Mouse (Mus musculus): ENCODE results near the gene Cers2. TPM values are rescaled to one million over a fixed set of nuclear protein-coding genes. Genes with fewer than 3 reads are reported as not detected.

Gene Cers2
- polyA plus RNA-seq, 1 experiment from 2014 or later = 116 TPM

Other genes starting within 250 kb of the Cers2 start
- gene Pip5k1a, start 207.9 kb upstream of the Cers2 start, polyA plus RNA-seq (2016; fragmentation: Nextera tagmentation; extraction: Ambion mirVana) = 19.0 and 20.1 TPM in 2 replicates
- 274 and 303 TPM in 2 replicates for gene Vps72, start 203.8 kb upstream of the Cers2 start, polyA plus RNA-seq (2016; fragmentation: Nextera tagmentation; extraction: Ambion mirVana)
- 0.95 and 1.3 TPM in 2 replicates for gene Tmod4, start 190.3 kb upstream of the Cers2 start, polyA plus RNA-seq (2016; fragmentation: Nextera tagmentation; extraction: Ambion mirVana)
- 79.2 and 94.1 TPM in 2 replicates for gene Scnm1, start 180.8 kb upstream of the Cers2 start, polyA plus RNA-seq (2016; fragmentation: Nextera tagmentation; extraction: Ambion mirVana)
- gene Lysmd1, start 180.7 kb upstream of the Cers2 start, polyA plus RNA-seq (2016; fragmentation: Nextera tagmentation; extraction: Ambion mirVana) = 13.4 and 17.2 TPM in 2 replicates
- gene Tnfaip8l2, start 172.4 kb upstream of the Cers2 start, polyA plus RNA-seq (2016; fragmentation: Nextera tagmentation; extraction: Ambion mirVana) = 2.1 and 2.9 TPM in 2 replicates
- 9.9 and 24.3 TPM in 2 replicates for gene Sema6c, start 154.3 kb upstream of the Cers2 start, polyA plus RNA-seq (2016; fragmentation: Nextera tagmentation; extraction: Ambion mirVana)
- 7.9 and 12.2 TPM in 2 replicates for gene Gabpb2, start 96.9 kb upstream of the Cers2 start, polyA plus RNA-seq (2016; fragmentation: Nextera tagmentation; extraction: Ambion mirVana)
- gene Cdc42se1, start 86.1 kb upstream of the Cers2 start, polyA plus RNA-seq (2016; fragmentation: Nextera tagmentation; extraction: Ambion mirVana) = 99.6 and 111 TPM in 2 replicates
- gene Mllt11, start 82.6 kb upstream of the Cers2 start, polyA plus RNA-seq (2016; fragmentation: Nextera tagmentation; extraction: Ambion mirVana) = 45.8 and 95.9 TPM in 2 replicates
- 0.17 and 0.22 TPM in 2 replicates for gene Gm128, start 73.2 kb upstream of the Cers2 start, polyA plus RNA-seq (2016; fragmentation: Nextera tagmentation; extraction: Ambion mirVana)
- 0.60 and 0.63 TPM in 2 replicates for gene Bnipl, start 63.6 kb upstream of the Cers2 start, polyA plus RNA-seq (2016; fragmentation: Nextera tagmentation; extraction: Ambion mirVana)
- gene Mindy1, start 33.4 kb upstream of the Cers2 start, polyA plus RNA-seq (2016; fragmentation: Nextera tagmentation; extraction: Ambion mirVana) = 33.9 and 44.1 TPM in 2 replicates
- 28.2 and 28.6 TPM in 2 replicates for gene Prune1, start 32.7 kb upstream of the Cers2 start, polyA plus RNA-seq (2016; fragmentation: Nextera tagmentation; extraction: Ambion mirVana)
- 2.0 and 2.1 TPM in 2 replicates for gene Anxa9, start 7.6 kb upstream of the Cers2 start, polyA plus RNA-seq (2016; fragmentation: Nextera tagmentation; extraction: Ambion mirVana)
- 51.7 and 54.4 TPM in 2 replicates for gene Setdb1, start 42.4 kb downstream of the Cers2 start, polyA plus RNA-seq (2016; fragmentation: Nextera tagmentation; extraction: Ambion mirVana)
- not detected in 2 replicates for gene 4930558C23Rik, start 88.0 kb downstream of the Cers2 start, polyA plus RNA-seq (2016; fragmentation: Nextera tagmentation; extraction: Ambion mirVana)
- gene Arnt, start 119.6 kb downstream of the Cers2 start, polyA plus RNA-seq (2016; fragmentation: Nextera tagmentation; extraction: Ambion mirVana) = 30.6 and 33.5 TPM in 2 replicates
- 3.7 and 5.9 TPM in 2 replicates for gene Ctsk, start 184.5 kb downstream of the Cers2 start, polyA plus RNA-seq (2016; fragmentation: Nextera tagmentation; extraction: Ambion mirVana)
- 3.9 and 7.6 TPM in 2 replicates for gene Ctss, start 212.0 kb downstream of the Cers2 start, polyA plus RNA-seq (2016; fragmentation: Nextera tagmentation; extraction: Ambion mirVana)
- not detected in 2 replicates for gene Hormad1, start 244.9 kb downstream of the Cers2 start, polyA plus RNA-seq (2016; fragmentation: Nextera tagmentation; extraction: Ambion mirVana)

All from hindbrain, embryonic 10.5 days (tissue).